Mouse (Mus musculus) embryonic facial prominence, embryonic 14.5 days (tissue): ENCODE results near the gene Zbtb1. TPM values are rescaled to one million over a fixed set of nuclear protein-coding genes. Genes with fewer than 3 reads are reported as not detected.
A peak's percentile ranks its signal among the peaks of the same experiment; 100 is the strongest.

ENCODE experiments used
- ATAC-seq: fragments of 200-750 bp; cut with Nextera tagmentation; 2 replicates; pipeline ENCODE4 v1.8.0; 2017; ENCODE audit warnings: low read depth, moderate number of reproducible peaks, moderate TSS enrichment
- DNase-seq: peaks from one replicate; pipeline ENCODE4 v3.0.0-alpha.2; 2015; ENCODE audit warnings: low spot score
- H3K27ac ChIP-seq: fragments of 300-500 bp; sonication (generic); replicated peaks from 2 replicates; pipeline ENCODE4 v1.5.1; 2014; ENCODE audit warnings: low read depth, mild to moderate bottlenecking, low read length, moderate library complexity
- H3K27me3 ChIP-seq: fragments of 300-500 bp; sonication (generic); replicated peaks from 2 replicates; pipeline ENCODE4 v1.6.1; 2014; ENCODE audit warnings: low read length; ENCODE audit not compliant: control insufficient read depth, insufficient read depth
- H3K36me3 ChIP-seq: fragments of 300-500 bp; sonication (generic); 2 replicates; pipeline ENCODE4 v1.6.1; 2014; ENCODE audit warnings: low read length, mixed read lengths; ENCODE audit not compliant: control insufficient read depth, insufficient read depth
- H3K4me1 ChIP-seq: fragments of 300-500 bp; sonication (generic); 2 replicates; pipeline ENCODE4 v1.6.1; 2014; ENCODE audit warnings: antibody characterized with exemption, low read length; ENCODE audit not compliant: control insufficient read depth, insufficient read depth
- H3K4me2 ChIP-seq: fragments of 300-500 bp; sonication (generic); 2 replicates; pipeline ENCODE4 v1.6.1; 2014; ENCODE audit warnings: low read depth, mild to moderate bottlenecking, low read length, moderate library complexity, mixed read lengths
- H3K4me3 ChIP-seq: fragments of 300-500 bp; sonication (generic); 2 replicates; pipeline ENCODE4 v1.5.1; 2014; ENCODE audit warnings: low read depth, mild to moderate bottlenecking, low read length
- H3K9ac ChIP-seq: fragments of 300-500 bp; sonication (generic); 2 replicates; pipeline ENCODE4 v1.6.1; 2014; ENCODE audit warnings: low read depth, mild to moderate bottlenecking, low read length, moderate library complexity, mixed read lengths
- H3K9me3 ChIP-seq: fragments of 300-500 bp; sonication (generic); 2 replicates; pipeline ENCODE4 v1.6.1; 2016; ENCODE audit warnings: low read length; ENCODE audit not compliant: control insufficient read depth
- WGBS: fragments of 180-500 bp; shearing (Covaris S2); extraction: QIAGEN DNeasy Blood & Tissue Kit; methylation state at CpG from one replicate; pipeline ENCODE4 v1.1.7; 2014; 5-methylcytosine and 5-hydroxymethylcytosine counted together
- polyA plus RNA-seq: library from polyadenylated mRNA; unstranded; fragments of >200 nt; fragmentation: Nextera tagmentation; extraction: Ambion mirVana; gene quantifications from 2 replicates; pipeline ENCODE4 v1.2.1, GENCODE M21; 2014

Zbtb1 gene
- polyA plus RNA-seq, 1 experiment from 2014 or later: 9.8 TPM

- H3K9ac ChIP-seq: no peak overlapping the region
- H3K27me3 ChIP-seq: no peaks in the 10 kb centered on the region
- H3K4me1 ChIP-seq: no peaks in the 10 kb centered on the region
- 72% methylated on average over 3 of the region's 3 CpGs for WGBS
- H3K27ac ChIP-seq: no peak overlapping the region
- ATAC-seq: no peak
- H3K4me3 ChIP-seq: no peak overlapping the region
- H3K4me2 ChIP-seq: no peak overlapping the region
- peaks cover 18% of the 10 kb centered on the region for H3K36me3 ChIP-seq
- no peak for DNase-seq
- no peaks in the 10 kb centered on the region for H3K9me3 ChIP-seq
Measured at GRCm38 (mm10) chr12:76391595-76392271, 21.7 kb downstream of the Zbtb1 start.

GRCm38 (mm10) chr12:76392979-76393378, 22.9 kb downstream of the Zbtb1 start:
- WGBS: 83% methylated on average over 5 of the region's 5 CpGs
- H3K27me3 ChIP-seq: no peaks in the 10 kb centered on the region
- H3K9ac ChIP-seq: no peak overlapping the region
- DNase-seq: no peak
- no peak overlapping the region for H3K4me2 ChIP-seq
- H3K36me3 ChIP-seq: peaks cover 13% of the 10 kb centered on the region
- ATAC-seq: no peak
- no peak overlapping the region for H3K4me3 ChIP-seq
- H3K4me1 ChIP-seq: no peaks in the 10 kb centered on the region
- H3K27ac ChIP-seq: no peak overlapping the region
- H3K9me3 ChIP-seq: no peaks in the 10 kb centered on the region

- 81% methylated on average over 5 of the region's 5 CpGs for WGBS
- Histone ChIP-seq H3K4me3 (no peak overlapping the region), H3K36me3 (no peaks in the 10 kb centered on the region), H3K4me2 (no peak overlapping the region), H3K9ac (no peak overlapping the region), H3K27me3 (0 out of 2 replicates have a peak, but pooled peaks cover 2% of the 10 kb centered on the region), H3K9me3 (no peaks in the 10 kb centered on the region), H3K27ac (no peak overlapping the region), H3K4me1 (0 out of 2 replicates have a peak, but pooled peaks cover 5% of the 10 kb centered on the region)
- DNase-seq (no peak), ATAC-seq (no peak)
Measured at GRCm38 (mm10) chr12:76397281-76397680, 27.2 kb downstream of the Zbtb1 start.

GRCm38 (mm10) chr12:76401674-76402073, 31.6 kb downstream of the Zbtb1 start:
- Histone ChIP-seq H3K36me3 (no peaks in the 10 kb centered on the region), H3K27ac (no peak overlapping the region), H3K4me1 (peaks cover 25% of the 10 kb centered on the region), H3K4me2 (no peak overlapping the region), H3K4me3 (no peak overlapping the region), H3K9ac (no peak overlapping the region), H3K9me3 (no peaks in the 10 kb centered on the region), H3K27me3 (peaks cover 33% of the 10 kb centered on the region)
- ATAC-seq: no peak
- no peak for DNase-seq
- WGBS: 61% methylated on average over 3 of the region's 3 CpGs

- Histone ChIP-seq H3K27me3 (peaks cover 44% of the 10 kb centered on the region), H3K4me2 (peak overlapping the region; percentile 77), H3K9me3 (no peaks in the 10 kb centered on the region), H3K4me3 (peak overlapping the region; percentile 57), H3K36me3 (no peaks in the 10 kb centered on the region), H3K4me1 (peaks cover 23% of the 10 kb centered on the region), H3K9ac (peak overlapping the region; percentile 72), H3K27ac (peak overlapping the region; percentile 89)
- DNase-seq (peak; percentile 93), ATAC-seq (peak; percentile 90)
- WGBS: 1% methylated on average over 46 of the region's 54 CpGs
Measured at GRCm38 (mm10) chr12:76402991-76403885, 33.2 kb downstream of the Zbtb1 start.

- Histone ChIP-seq H3K27me3 (peaks cover 44% of the 10 kb centered on the region), H3K36me3 (no peaks in the 10 kb centered on the region), H3K27ac (peak within 1 kb of the TSS; percentile 89), H3K4me2 (peak within 1 kb of the TSS; percentile 77), H3K4me3 (peak within 1 kb of the TSS; percentile 57), H3K9me3 (no peaks in the 10 kb centered on the region), H3K9ac (peak within 1 kb of the TSS; percentile 72), H3K4me1 (peaks cover 20% of the 10 kb centered on the region)
- WGBS: under 1% methylated on average over 41 of the region's 54 CpGs
- ATAC-seq (peak; percentile 98), DNase-seq (peak; percentile 100)
Measured at GRCm38 (mm10) chr12:76403886-76404537, 33.9 kb downstream of the Zbtb1 start, which contains the start of gene Hspa2. Gene Hspa2 (plus strand): TSS chr12:76404176.

- ATAC-seq (no peak), DNase-seq (no peak)
- H3K9ac ChIP-seq: peak overlapping the region; percentile 72; the same call in 1 of the 2 replicates
- H3K9me3 ChIP-seq: no peaks in the 10 kb centered on the region
- peaks cover 44% of the 10 kb centered on the region for H3K27me3 ChIP-seq
- H3K4me1 ChIP-seq: peaks cover 20% of the 10 kb centered on the region
- H3K36me3 ChIP-seq: no peaks in the 10 kb centered on the region
- no peak overlapping the region for H3K27ac ChIP-seq
- peak overlapping the region; percentile 77 for H3K4me2 ChIP-seq
- WGBS: 11% methylated on average over 19 of the region's 20 CpGs
- H3K4me3 ChIP-seq: peak overlapping the region; percentile 57
Measured at GRCm38 (mm10) chr12:76404836-76405182, 34.7 kb downstream of the Zbtb1 start.

GRCm38 (mm10) chr12:76405183-76405970, 35.3 kb downstream of the Zbtb1 start:
- Histone ChIP-seq H3K4me3 (peak overlapping the region; percentile 57), H3K27me3 (peaks cover 44% of the 10 kb centered on the region), H3K9ac (no peak overlapping the region), H3K36me3 (no peaks in the 10 kb centered on the region), H3K9me3 (no peaks in the 10 kb centered on the region), H3K4me1 (peaks cover 20% of the 10 kb centered on the region), H3K27ac (no peak overlapping the region), H3K4me2 (peak overlapping the region; percentile 77)
- 3% methylated on average over 56 of the region's 64 CpGs for whole genome bisulfite sequencing
- ATAC-seq (no peak), DNase-seq (peak; percentile 26)
